In the genomic region with DNA sequence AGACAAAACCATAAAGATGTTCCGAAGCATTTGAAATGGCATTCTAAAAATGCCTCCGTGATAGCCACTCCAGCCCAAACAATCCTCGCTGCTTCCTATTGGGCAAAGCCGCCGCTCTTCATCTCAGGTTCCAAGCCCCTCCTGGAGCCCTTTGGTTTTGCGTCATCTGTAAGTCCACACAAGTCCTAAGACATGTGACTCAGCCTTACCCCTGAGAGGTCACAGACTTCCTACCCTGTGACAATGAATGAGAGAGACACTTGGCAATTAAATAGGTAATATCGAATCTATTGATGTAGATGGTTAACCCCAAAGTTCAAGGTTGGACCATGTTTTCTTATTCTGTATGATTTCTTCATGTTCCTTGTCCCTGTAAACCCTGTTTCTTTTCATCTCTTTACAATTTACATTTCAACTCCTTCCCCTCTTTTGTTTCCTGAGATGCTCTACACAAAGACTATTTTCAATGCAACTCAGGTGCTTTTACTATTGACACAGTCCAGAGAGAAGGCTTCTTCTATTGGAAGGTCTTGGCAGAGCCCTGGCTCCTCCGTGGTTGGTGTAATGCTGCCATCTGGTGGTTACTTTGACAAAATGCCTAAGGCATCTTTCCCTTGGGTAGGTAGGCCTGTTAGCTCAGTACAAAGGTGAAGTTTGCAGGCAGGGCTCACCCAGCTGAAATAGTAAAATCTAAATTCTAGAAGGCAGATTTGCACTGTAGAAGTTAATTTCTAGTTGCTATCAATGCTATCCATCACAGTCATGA, we compare ENCODE assay signal across 9 mouse cellular contexts.
DNase-seq lines count a peak whose midpoint lies in the region; ATAC-seq and TF ChIP-seq lines count a peak whose summit lies in the region.
"Had no signal": no experiment of that assay in that cellular context is flagged by ENCODE, and none has a peak within 500 bp of the region (broad histone marks: within the 10 kb centered on the region; RNA-seq: fewer than 3 reads in every experiment).

No protein-coding gene starts in this region.

- H3K4me3 ChIP-seq in MEL (ENCODE audit: control insufficient read depth in 1 of 2, insufficient read depth in 1 of 2, low read depth in 2 of 2, low read length in 2 of 2): no peak overlapping the region
- H3K4me3 ChIP-seq in embryonic facial prominence, embryonic 12.5 days: no peak overlapping the region
- H3K4me3 ChIP-seq in layer of hippocampus, adult 2 months: no peak overlapping the region
- H3K4me3 ChIP-seq in lung, embryonic 16.5 days (ENCODE audit: low read length): no peak overlapping the region
- H3K4me3 ChIP-seq: liver, embryonic 15.5 days had no signal

- DNase-seq in MEL (ENCODE audit: low read depth, low spot score): peak; percentile 58
- peak; percentile 61 to 68 for DNase-seq in adrenal gland, postnatal 36 days
- DNase-seq in layer of hippocampus, adult 2 months (ENCODE audit: low spot score in 2 of 2): peak; percentile 75 to 84
- DNase-seq in retina, postnatal 1 day: peak; percentile 81

- ATAC-seq in embryonic facial prominence, embryonic 12.5 days (ENCODE audit: insufficient number of reproducible peaks, insufficient read depth, low FRiP score, low TSS enrichment): peak; percentile 56; the same call in 1 of the 2 replicates
- ATAC-seq in hematopoietic stem cell, adult 5-6 weeks (replicated peaks in 1 of 2; ENCODE audit: insufficient read depth in 1 of 2, low FRiP score in 2 of 2, low TSS enrichment in 1 of 2, low read depth in 1 of 2, poor library complexity in 2 of 2, severe bottlenecking in 2 of 2): peak; percentile 67 to 84; a peak in 3 of 4 replicates
- 0 out of 2 replicates have a peak, but pooled peaks have one; percentile 60 for ATAC-seq in lung, embryonic 16.5 days (ENCODE audit: low read depth)
- no peak for ATAC-seq in erythroid progenitor cell, adult 5-6 weeks (replicated peaks; ENCODE audit: low FRiP score, poor library complexity, severe bottlenecking)

- TF ChIP-seq RAD21 in MEL (IDR thresholded peaks at IDR 0.05; ENCODE audit: low read depth, low read length): peak; percentile 78

- H3K4me2 ChIP-seq in embryonic facial prominence, embryonic 12.5 days (replicated peaks): no peak overlapping the region
- H3K4me2 ChIP-seq in lung, embryonic 16.5 days (ENCODE audit: low read depth, low read length): no peak overlapping the region
- H3K4me2 ChIP-seq: liver, embryonic 15.5 days had no signal

- no peaks in the 10 kb centered on the region for H3K36me3 ChIP-seq in MEL (ENCODE audit: control insufficient read depth in 1 of 2, insufficient read depth in 2 of 2, low read length in 2 of 2)
- no peaks in the 10 kb centered on the region for H3K36me3 ChIP-seq in embryonic facial prominence, embryonic 12.5 days
- no peaks in the 10 kb centered on the region for H3K36me3 ChIP-seq in lung, embryonic 16.5 days (ENCODE audit: control insufficient read depth, insufficient read depth, low read length)
- H3K36me3 ChIP-seq: liver, embryonic 15.5 days had no signal

- peak; percentile 60 to 79 (median 78) for TF ChIP-seq CTCF in MEL (IDR thresholded peaks at IDR 0.05 in 2 of 3, conservative IDR thresholded peaks at IDR 0.05 in 1 of 3; ENCODE audit: control insufficient read depth in 1 of 3, insufficient read depth in 1 of 3, low read depth in 2 of 3, low read length in 3 of 3, poor library complexity in 1 of 3, severe bottlenecking in 1 of 3)
- peak; percentile 96 for TF ChIP-seq CTCF in layer of hippocampus, adult 2 months (conservative IDR thresholded peaks at IDR 0.05)

- no peaks in the 10 kb centered on the region for H3K27me3 ChIP-seq in MEL (ENCODE audit: control insufficient read depth in 1 of 2, insufficient read depth in 2 of 2, low read length in 2 of 2)
- H3K27me3 ChIP-seq in embryonic facial prominence, embryonic 12.5 days: no peaks in the 10 kb centered on the region
- H3K27me3 ChIP-seq in lung, embryonic 16.5 days (ENCODE audit: control insufficient read depth, insufficient read depth, low read depth, low read length): no peaks in the 10 kb centered on the region
- H3K27me3 ChIP-seq: liver, embryonic 15.5 days had no signal

- no peak overlapping the region for H3K9ac ChIP-seq in MEL (ENCODE audit: control insufficient read depth, low read depth, low read length, poor library complexity, severe bottlenecking)
- H3K9ac ChIP-seq in embryonic facial prominence, embryonic 12.5 days: no peak overlapping the region
- no peak overlapping the region for H3K9ac ChIP-seq in lung, embryonic 16.5 days (ENCODE audit: low read length)
- H3K9ac ChIP-seq: liver, embryonic 15.5 days had no signal

- no peaks in the 10 kb centered on the region for H3K79me2 ChIP-seq in MEL (ENCODE audit: control insufficient read depth, insufficient read depth, low read length, poor library complexity)

- H3K9me3 ChIP-seq in MEL (replicated peaks; ENCODE audit: insufficient read depth, low read length): no peaks in the 10 kb centered on the region
- no peaks in the 10 kb centered on the region for H3K9me3 ChIP-seq in embryonic facial prominence, embryonic 12.5 days
- H3K9me3 ChIP-seq in lung, embryonic 16.5 days (ENCODE audit: control insufficient read depth, low read length): no peaks in the 10 kb centered on the region
- H3K9me3 ChIP-seq: liver, embryonic 15.5 days had no signal

- no peak overlapping the region for H3K27ac ChIP-seq in MEL (ENCODE audit: control insufficient read depth, low read depth, low read length)
- no peak overlapping the region for H3K27ac ChIP-seq in embryonic facial prominence, embryonic 12.5 days
- peak overlapping the region; percentile 36 for H3K27ac ChIP-seq in layer of hippocampus, adult 2 months
- no peak overlapping the region for H3K27ac ChIP-seq in lung, embryonic 16.5 days (ENCODE audit: low read length)
- H3K27ac ChIP-seq: liver, embryonic 15.5 days had no signal

- no peak for TF ChIP-seq POLR2A in MEL (IDR thresholded peaks at IDR 0.05; ENCODE audit: control insufficient read depth in 1 of 2, insufficient read depth in 1 of 2, low read depth in 1 of 2, low read length in 2 of 2, poor library complexity in 1 of 2)

- peaks cover 0 to 2% of the 10 kb centered on the region in 2 experiments; a peak in 1 of 4 replicates for H3K4me1 ChIP-seq in MEL (ENCODE audit: control insufficient read depth in 1 of 2, insufficient read depth in 2 of 2, low read length in 2 of 2)
- no peaks in the 10 kb centered on the region for H3K4me1 ChIP-seq in embryonic facial prominence, embryonic 12.5 days
- H3K4me1 ChIP-seq in lung, embryonic 16.5 days (replicated peaks; ENCODE audit: control insufficient read depth, insufficient read depth, low read length): no peaks in the 10 kb centered on the region
- H3K4me1 ChIP-seq: liver, embryonic 15.5 days had no signal

- TF ChIP-seq EP300 in MEL (IDR thresholded peaks at IDR 0.05; ENCODE audit: low read depth in 1 of 2, low read length in 2 of 2): no peak

- WGBS in embryonic facial prominence, embryonic 12.5 days: 71% methylated on average over 8 of the region's 8 CpGs
- 61% methylated on average over 8 of the region's 8 CpGs for WGBS in lung, embryonic 16.5 days

TF ChIP-seq in MEL, 35 proteins besides CTCF, POLR2A, EP300 and RAD21:
- TF ChIP-seq ZC3H11A (IDR thresholded peaks at IDR 0.05; ENCODE audit: low read depth, low read length) (peak; percentile 67), SMC3 (IDR thresholded peaks at IDR 0.05; ENCODE audit: low read depth, low read length) (peak; percentile 68), MAZ (IDR thresholded peaks at IDR 0.05; ENCODE audit: low read depth, low read length) (no peak)
TF ChIP-seq in MEL: peak in this region for 2.
